Mouse (Mus musculus) CH12.LX (cell line): ENCODE measurements at regions not wholly inside any gene's neighbourhood (a gene's known extent, or its start where the extent isn't known, plus 50 kb on each side); places are given as distances from the start of the nearest gene placed in this dataset.

Source experiments
- DNase-seq: peaks from one replicate; pipeline ENCODE4 v3.0.0-alpha.2; 2013; ENCODE audit errors: extremely low read depth
- H3K27ac ChIP-seq: 2 replicates; pipeline ENCODE4 v1.5.1; 2012; ENCODE audit warnings: low read depth, mild to moderate bottlenecking, control low read depth, moderate library complexity; ENCODE audit not compliant: insufficient read depth
- H3K27me3 ChIP-seq: replicated peaks from 2 replicates; pipeline ENCODE3; 2012; ENCODE audit warnings: inconsistent platforms
- H3K36me3 ChIP-seq, 2 experiments: replicated peaks in 1 of 2; 2 replicates each; pipeline versions ENCODE3 to v1.6.1; 2012; ENCODE audit warnings: inconsistent platforms in 1 of 2, low read length in 1 of 2, mild to moderate bottlenecking in 1 of 2, mixed read lengths in 1 of 2, moderate library complexity in 1 of 2; ENCODE audit not compliant: control insufficient read depth in 1 of 2, insufficient read depth in 1 of 2
- H3K4me1 ChIP-seq, 2 experiments: 2 replicates each; pipeline ENCODE4 v1.6.1; 2012; ENCODE audit warnings: inconsistent platforms in 1 of 2, moderate library complexity in 1 of 2; ENCODE audit not compliant: insufficient read depth in 2 of 2, control insufficient read depth in 1 of 2
- H3K4me2 ChIP-seq: 2 replicates; pipeline ENCODE4 v1.6.1; 2012; ENCODE audit warnings: low read depth, mild to moderate bottlenecking, control low read depth; ENCODE audit not compliant: poor library complexity, insufficient read depth, severe bottlenecking
- H3K4me3 ChIP-seq, 3 experiments: fragments of 150-350 bp in 1 of 3; sonication (generic) in 1 of 3; replicated peaks in 1 of 3; 2 replicates each; pipeline versions ENCODE3 to v1.5.1; 2011 to 2012; ENCODE audit warnings: low read depth in 2 of 3, low read length in 2 of 3, mild to moderate bottlenecking in 2 of 3, moderate library complexity in 2 of 3, control low read depth in 1 of 3, improper control_type of control experiment in 1 of 3, inconsistent platforms in 1 of 3, mixed read lengths in 1 of 3; ENCODE audit not compliant: poor library complexity in 1 of 3
- H3K79me2 ChIP-seq: replicated peaks from 2 replicates; pipeline ENCODE4 v1.6.1; 2012; ENCODE audit warnings: mild to moderate bottlenecking, moderate library complexity; ENCODE audit not compliant: control insufficient read depth, poor library complexity, insufficient read depth, severe bottlenecking; ENCODE audit errors: extremely low read depth
- H3K9ac ChIP-seq: 2 replicates; pipeline ENCODE4 v1.6.1; 2012; ENCODE audit warnings: low read depth, mild to moderate bottlenecking, control low read depth, moderate library complexity; ENCODE audit not compliant: insufficient read depth
- H3K9me3 ChIP-seq: replicated peaks from 2 replicates; pipeline ENCODE3; 2012; ENCODE audit warnings: low read length, inconsistent platforms, mixed read lengths
- BHLHE40 ChIP-seq: IDR thresholded peaks from 2 replicates; pipeline ENCODE4 v1.6.1; 2011; ENCODE audit warnings: mild to moderate bottlenecking, low read depth, low read length, improper control_type of control experiment
- CHD1 ChIP-seq: IDR thresholded peaks from 2 replicates; pipeline ENCODE4 v1.6.1; 2012; ENCODE audit warnings: low read depth, low read length, improper control_type of control experiment, inconsistent platforms
- CHD2 ChIP-seq: IDR thresholded peaks from 2 replicates; pipeline ENCODE4 v1.6.1; 2011; ENCODE audit warnings: low read length, improper control_type of control experiment
- CTCF ChIP-seq, 2 experiments: IDR thresholded peaks in 1 of 2; conservative IDR thresholded peaks in 1 of 2; 2 replicates each; pipeline ENCODE4 v1.5.1; 2011 to 2012; ENCODE audit warnings: low read depth in 2 of 2, low read length in 2 of 2, improper control_type of control experiment in 1 of 2, inconsistent platforms in 1 of 2, mild to moderate bottlenecking in 1 of 2, moderate library complexity in 1 of 2
- E2F4 ChIP-seq: IDR thresholded peaks from 2 replicates; pipeline ENCODE4 v1.6.1; 2011; ENCODE audit warnings: low read depth, low read length, improper control_type of control experiment; ENCODE audit not compliant: insufficient replicate concordance
- ELF1 ChIP-seq: IDR thresholded peaks from 2 replicates; pipeline ENCODE4 v1.6.1; 2014; ENCODE audit warnings: low read depth, mild to moderate bottlenecking, inconsistent platforms, low read length, improper control_type of control experiment
- EP300 ChIP-seq: IDR thresholded peaks from 2 replicates; pipeline ENCODE4 v1.6.1; 2011; ENCODE audit warnings: low read length, improper control_type of control experiment
- ETS1 ChIP-seq: conservative IDR thresholded peaks from 2 replicates; pipeline ENCODE4 v1.6.1; 2012; ENCODE audit warnings: low read depth, mild to moderate bottlenecking, inconsistent platforms, low read length, improper control_type of control experiment, moderate library complexity
- GABPA ChIP-seq: IDR thresholded peaks from 2 replicates; pipeline ENCODE4 v1.6.1; 2012; ENCODE audit warnings: low read depth, low read length, improper control_type of control experiment, inconsistent platforms; ENCODE audit not compliant: insufficient replicate concordance
- HCFC1 ChIP-seq: IDR thresholded peaks from 2 replicates; pipeline ENCODE4 v1.6.1; 2012; ENCODE audit warnings: low read depth, mild to moderate bottlenecking, inconsistent platforms, low read length, improper control_type of control experiment
- IRF4 ChIP-seq: IDR thresholded peaks from 2 replicates; pipeline ENCODE4 v1.6.1; 2014; ENCODE audit warnings: low read depth, mild to moderate bottlenecking, inconsistent platforms, low read length, improper control_type of control experiment
- JUN ChIP-seq: IDR thresholded peaks from 2 replicates; pipeline ENCODE4 v1.6.1; 2011; ENCODE audit warnings: low read depth, mild to moderate bottlenecking, low read length, improper control_type of control experiment, moderate library complexity; ENCODE audit not compliant: insufficient read depth
- JUND ChIP-seq: conservative IDR thresholded peaks from 2 replicates; pipeline ENCODE4 v1.6.1; 2011; ENCODE audit warnings: low read depth, low read length, improper control_type of control experiment
- KAT2A ChIP-seq: IDR thresholded peaks from 2 replicates; pipeline ENCODE4 v1.6.1; 2012; ENCODE audit warnings: low read length, improper control_type of control experiment, inconsistent platforms; ENCODE audit not compliant: insufficient replicate concordance
- MAX ChIP-seq: IDR thresholded peaks from 2 replicates; pipeline ENCODE4 v1.6.1; 2011; ENCODE audit warnings: low read length, improper control_type of control experiment
- MAZ ChIP-seq: IDR thresholded peaks from 2 replicates; pipeline ENCODE4 v1.6.1; 2012; ENCODE audit warnings: low read depth, mild to moderate bottlenecking, inconsistent platforms, low read length, improper control_type of control experiment, moderate library complexity
- MEF2A ChIP-seq: IDR thresholded peaks from 2 replicates; pipeline ENCODE4 v1.6.1; 2014; ENCODE audit warnings: low read depth, mild to moderate bottlenecking, inconsistent platforms, low read length, improper control_type of control experiment, borderline replicate concordance
- MXI1 ChIP-seq: IDR thresholded peaks from 2 replicates; pipeline ENCODE4 v1.6.1; 2011; ENCODE audit warnings: mild to moderate bottlenecking, low read depth, low read length, improper control_type of control experiment
- MYC ChIP-seq: IDR thresholded peaks from 2 replicates; pipeline ENCODE4 v1.6.1; 2011; ENCODE audit warnings: low read depth, mild to moderate bottlenecking, improper control_type of control experiment, low read length
- NELFE ChIP-seq: IDR thresholded peaks from 2 replicates; pipeline ENCODE4 v1.6.1; 2011; ENCODE audit warnings: low read depth, low read length, improper control_type of control experiment
- NRF1 ChIP-seq: IDR thresholded peaks from 2 replicates; pipeline ENCODE4 v1.6.1; 2014; ENCODE audit warnings: low read depth, mild to moderate bottlenecking, inconsistent platforms, low read length, improper control_type of control experiment, moderate library complexity
- PAX5 ChIP-seq: IDR thresholded peaks from 2 replicates; pipeline ENCODE4 v1.6.1; 2012; ENCODE audit warnings: low read length, inconsistent platforms, mixed read lengths
- POLR2A ChIP-seq: IDR thresholded peaks from 2 replicates; pipeline ENCODE4 v1.6.1; 2011; ENCODE audit warnings: low read depth, mild to moderate bottlenecking, improper control_type of control experiment, low read length
- RAD21 ChIP-seq: IDR thresholded peaks from 2 replicates; pipeline ENCODE4 v1.6.1; 2011; ENCODE audit warnings: low read depth, mild to moderate bottlenecking, low read length, improper control_type of control experiment, moderate library complexity
- RCOR1 ChIP-seq: conservative IDR thresholded peaks from 2 replicates; pipeline ENCODE4 v1.6.1; 2012; ENCODE audit warnings: low read depth, mild to moderate bottlenecking, inconsistent platforms, low read length, improper control_type of control experiment
- SIN3A ChIP-seq: IDR thresholded peaks from 2 replicates; pipeline ENCODE4 v1.6.1; 2012; ENCODE audit warnings: low read length, improper control_type of control experiment, inconsistent platforms
- SMC3 ChIP-seq: IDR thresholded peaks from 2 replicates; pipeline ENCODE4 v1.6.1; 2011; ENCODE audit warnings: low read depth, low read length, improper control_type of control experiment
- TBP ChIP-seq: conservative IDR thresholded peaks from 2 replicates; pipeline ENCODE4 v1.6.1; 2011; ENCODE audit warnings: low read depth, low read length, improper control_type of control experiment
- TCF12 ChIP-seq: IDR thresholded peaks from 2 replicates; pipeline ENCODE4 v1.6.1; 2014; ENCODE audit warnings: low read depth, mild to moderate bottlenecking, inconsistent platforms, low read length, improper control_type of control experiment
- UBTF ChIP-seq: IDR thresholded peaks from 2 replicates; pipeline ENCODE4 v1.6.1; 2012; ENCODE audit warnings: low read depth, mild to moderate bottlenecking, inconsistent platforms, low read length, improper control_type of control experiment, moderate library complexity
- USF2 ChIP-seq: conservative IDR thresholded peaks from 2 replicates; pipeline ENCODE4 v1.6.1; 2011; ENCODE audit warnings: low read depth, low read length, improper control_type of control experiment
- ZC3H11A ChIP-seq: IDR thresholded peaks from 2 replicates; pipeline ENCODE4 v1.6.1; 2012; ENCODE audit warnings: low read depth, mild to moderate bottlenecking, inconsistent platforms, low read length, improper control_type of control experiment
- ZMIZ1 ChIP-seq: IDR thresholded peaks from 2 replicates; pipeline ENCODE4 v1.6.1; 2012; ENCODE audit warnings: low read depth, mild to moderate bottlenecking, inconsistent platforms, low read length, improper control_type of control experiment
- ZNF384 ChIP-seq: IDR thresholded peaks from 2 replicates; pipeline ENCODE4 v1.6.1; 2012; ENCODE audit warnings: low read depth, low read length, improper control_type of control experiment, inconsistent platforms
- dilution Hi-C: fragments of 300-500 bp; cut with MboI; formaldehyde crosslinking; loops from 2 replicates; pipeline ENCODE4 v1.14.3; 2020; ENCODE audit warnings: low sequenced_read_pairs; ENCODE audit not compliant: extremely low pct_unique_long_range_greater_than_20kb, extremely low pct_ligation_motif_present
- in situ Hi-C: fragments of 300-500 bp; cut with MboI; formaldehyde crosslinking; loops from 3 replicates; pipeline ENCODE4 v1.14.3; 2019; ENCODE audit warnings: low sequenced_read_pairs, low pct_ligation_motif_present, low pct_unique_long_range_greater_than_20kb, mixed read lengths

DNA sequence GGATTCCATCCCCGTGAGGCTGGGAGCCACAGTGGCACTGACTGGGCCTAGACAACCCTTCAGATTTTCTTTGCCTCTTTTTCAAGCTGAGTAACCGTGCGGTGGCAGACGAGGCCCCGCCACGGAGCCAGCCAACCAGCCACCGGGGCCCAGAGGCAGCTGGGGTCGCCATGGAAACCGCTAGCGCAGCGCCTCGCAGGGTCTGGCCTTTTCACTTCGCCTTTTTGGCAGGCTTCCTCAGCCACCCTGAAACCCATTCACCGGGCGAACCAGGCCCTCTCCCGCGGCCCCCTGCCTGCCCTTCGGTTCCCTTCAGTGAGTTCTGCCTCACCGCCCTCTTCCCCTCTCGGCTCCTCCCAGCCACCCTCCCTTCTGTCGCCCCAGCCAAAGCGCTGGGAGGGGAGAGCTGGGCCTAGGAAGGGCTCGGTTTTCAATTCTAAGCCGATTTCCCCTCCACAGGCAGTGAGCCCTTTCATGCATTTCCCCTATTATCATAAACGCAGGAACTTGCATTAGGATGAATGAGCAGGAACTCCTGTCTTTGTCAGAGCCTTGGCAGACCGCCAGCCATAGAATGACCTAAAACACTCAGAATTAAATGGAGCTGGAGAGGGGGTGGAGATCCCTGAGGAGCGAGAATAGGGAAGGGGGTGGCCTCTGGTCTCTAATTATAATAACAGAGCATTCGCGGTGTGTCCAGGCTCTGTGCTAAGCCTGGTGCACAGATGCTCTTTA, 60.6 kb downstream of the Irf2bpl start:
- Histone ChIP-seq H3K4me2 (peak overlapping the region; percentile 72), H3K79me2 (no peaks in the 10 kb centered on the region), H3K4me1 (peaks cover 16 to 61% of the 10 kb centered on the region in 2 experiments), H3K4me3 (peak overlapping the region in 2 of 3 experiments; percentile 23 to 35), H3K27ac (peak overlapping the region; percentile 100), H3K27me3 (no peaks in the 10 kb centered on the region), H3K36me3 (peaks cover 0 to 6% of the 10 kb centered on the region in 2 experiments), H3K9me3 (peaks cover 3% of the 10 kb centered on the region), H3K9ac (peak overlapping the region; percentile 80)
- in situ Hi-C loops (no loop called here), dilution Hi-C loops (no loop called here)
- peak; percentile 82; the same call in 1 of the 2 replicates for TF ChIP-seq CHD1
- TF ChIP-seq ZMIZ1: peak; percentile 86
- peak; percentile 45; the same call in 1 of the 2 replicates for TF ChIP-seq NRF1
- TF ChIP-seq MYC: peak; percentile 46; the same call in 1 of the 2 replicates
- peak; percentile 72; the same call in 1 of the 2 replicates for TF ChIP-seq RCOR1
- peak; percentile 42 for TF ChIP-seq SMC3
- peak; percentile 100 for TF ChIP-seq UBTF
- peak; percentile 87 for TF ChIP-seq SIN3A
- no peak for TF ChIP-seq JUN
- TF ChIP-seq IRF4: peak; percentile 83; the same call in 1 of the 2 replicates
- TF ChIP-seq GABPA: no peak
- TF ChIP-seq BHLHE40: peak; percentile 40; the same call in 1 of the 2 replicates
- TF ChIP-seq MAX: 0 out of 2 replicates have a peak, but pooled peaks have one; percentile 42
- TF ChIP-seq CHD2: peak; percentile 39; the same call in 1 of the 2 replicates
- peak; percentile 51 for TF ChIP-seq ETS1
- TF ChIP-seq NELFE: peak; percentile 69; the same call in 1 of the 2 replicates
- TF ChIP-seq MEF2A: no peak; the same call in none of the 2 replicates
- no peak for TF ChIP-seq E2F4
- TF ChIP-seq CTCF (conservative IDR thresholded peaks at IDR 0.05 in 1 of 2, IDR thresholded peaks at IDR 0.05 in 1 of 2; ENCODE audit: low read depth in 2 of 2, low read length in 2 of 2): peak in 1 of 2 experiments; percentile 34; a peak in 1 of 4 replicates
- TF ChIP-seq HCFC1: peak; percentile 39
- peak; percentile 51; the same call in 1 of the 2 replicates for TF ChIP-seq POLR2A
- TF ChIP-seq TCF12: peak; percentile 67
- TF ChIP-seq ZC3H11A: no peak
- TF ChIP-seq JUND: no peak
- TF ChIP-seq USF2: no peak
- TF ChIP-seq MXI1: peak; percentile 94
- TF ChIP-seq KAT2A: 0 out of 2 replicates have a peak, but pooled peaks have one; percentile 39
- TF ChIP-seq MAZ: peak; percentile 86
- no peak for TF ChIP-seq PAX5
- peak; percentile 22 for TF ChIP-seq RAD21
- TF ChIP-seq ELF1: no peak; the same call in none of the 2 replicates
- TF ChIP-seq EP300: no peak; the same call in 1 of the 2 replicates
- TF ChIP-seq TBP: peak; percentile 97
- 0 out of 2 replicates have a peak, but pooled peaks have one; percentile 5 for TF ChIP-seq ZNF384
- DNase-seq: peak; percentile 97
